Mouse (Mus musculus): ENCODE measurements around the gene Slc35b3.
A peak's percentile ranks its signal among the peaks of the same experiment; 100 is the strongest.

The Slc35b3 gene

DNA sequence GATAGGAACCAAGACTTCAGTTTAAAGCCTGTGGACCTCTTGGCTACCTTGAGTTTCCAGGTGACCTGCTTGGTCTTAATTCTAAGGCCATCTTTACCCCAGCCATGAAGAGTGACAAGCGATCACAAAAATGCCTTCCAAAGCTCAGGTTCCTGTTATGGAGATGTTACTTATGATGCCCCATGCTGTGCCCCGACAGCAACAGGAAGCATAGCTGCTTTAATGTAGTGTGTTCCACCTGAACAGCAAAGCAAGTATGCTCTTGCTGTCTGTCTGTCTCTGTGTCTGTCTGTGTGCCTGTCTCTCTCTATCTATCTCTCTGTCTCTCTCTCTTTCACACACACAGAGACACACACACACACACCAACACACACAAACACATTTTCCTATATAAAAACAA, 22.2 kb downstream of the Slc35b3 start:
- DNase-seq (ENCODE audit: low read depth, low spot score) = no peak

- DNase-seq (ENCODE audit: low read depth, low spot score) = peak; percentile 50
Measured at GRCm38 (mm10) chr13:38936860-38937471, 23.7 kb downstream of the Slc35b3 start.

GRCm38 (mm10) chr13:38935856-38936446, 24.7 kb downstream of the Slc35b3 start:
- DNase-seq (ENCODE audit: low read depth, low spot score) = no peak

DNA sequence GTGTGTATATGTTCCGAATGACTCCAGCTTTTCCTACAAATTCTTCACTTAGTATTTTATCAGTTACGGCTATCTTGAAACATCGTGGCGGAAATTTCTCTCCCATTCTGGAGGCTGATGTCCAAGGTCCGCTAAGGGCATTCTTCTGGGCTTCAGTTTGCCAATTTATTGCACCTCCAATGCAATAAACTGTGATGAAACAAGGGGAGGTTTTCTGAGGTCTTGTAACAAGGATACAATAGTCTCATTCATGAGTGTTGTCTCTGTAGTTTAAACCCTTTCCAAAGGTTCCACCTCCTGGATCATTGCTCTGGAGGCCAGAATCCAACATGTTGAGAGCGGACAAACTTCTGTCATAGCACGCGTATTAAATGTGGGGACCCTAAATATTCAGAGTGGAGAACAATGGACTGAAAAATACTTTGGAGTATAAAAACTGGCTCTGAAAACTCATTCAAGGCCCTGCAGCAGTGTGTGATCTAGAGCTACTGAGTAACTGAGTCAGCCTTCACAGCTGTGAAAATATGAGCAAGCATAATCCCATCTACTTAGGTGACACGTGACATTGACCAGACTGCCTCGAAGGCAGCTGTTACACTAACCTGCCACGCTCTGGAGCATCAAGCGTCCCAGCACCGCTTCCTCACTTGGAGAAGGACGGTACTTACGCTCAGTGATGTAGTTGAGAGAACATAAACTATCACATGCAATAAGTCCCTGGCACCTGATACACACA, 30.7 kb downstream of the Slc35b3 start:
- no peak for DNase-seq (ENCODE audit: low read depth, low spot score)

GRCm38 (mm10) chr13:38922676-38923075, 38.0 kb downstream of the Slc35b3 start:
- no peak for DNase-seq (ENCODE audit: low read depth, low spot score)

DNA sequence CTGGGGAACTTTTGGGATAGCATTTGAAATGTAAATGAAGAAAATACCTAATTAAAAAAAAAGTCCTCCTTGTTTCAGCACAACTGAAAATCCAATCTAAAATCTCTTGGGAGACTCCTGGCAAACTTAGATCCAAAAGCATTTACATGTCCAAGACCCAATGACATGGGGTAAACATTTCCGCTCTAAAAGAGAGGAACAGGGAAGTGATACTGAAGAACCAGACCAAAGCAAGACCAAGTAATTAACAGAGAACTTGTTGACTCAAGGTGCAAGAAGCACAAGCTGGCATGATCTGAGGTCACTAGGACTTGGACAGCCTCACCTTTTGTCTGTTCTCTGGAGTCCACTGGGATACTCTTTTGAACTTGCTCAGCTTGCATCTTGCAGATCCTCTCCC, 39.4 kb downstream of the Slc35b3 start:
- no peak for DNase-seq (ENCODE audit: low read depth, low spot score)

DNA sequence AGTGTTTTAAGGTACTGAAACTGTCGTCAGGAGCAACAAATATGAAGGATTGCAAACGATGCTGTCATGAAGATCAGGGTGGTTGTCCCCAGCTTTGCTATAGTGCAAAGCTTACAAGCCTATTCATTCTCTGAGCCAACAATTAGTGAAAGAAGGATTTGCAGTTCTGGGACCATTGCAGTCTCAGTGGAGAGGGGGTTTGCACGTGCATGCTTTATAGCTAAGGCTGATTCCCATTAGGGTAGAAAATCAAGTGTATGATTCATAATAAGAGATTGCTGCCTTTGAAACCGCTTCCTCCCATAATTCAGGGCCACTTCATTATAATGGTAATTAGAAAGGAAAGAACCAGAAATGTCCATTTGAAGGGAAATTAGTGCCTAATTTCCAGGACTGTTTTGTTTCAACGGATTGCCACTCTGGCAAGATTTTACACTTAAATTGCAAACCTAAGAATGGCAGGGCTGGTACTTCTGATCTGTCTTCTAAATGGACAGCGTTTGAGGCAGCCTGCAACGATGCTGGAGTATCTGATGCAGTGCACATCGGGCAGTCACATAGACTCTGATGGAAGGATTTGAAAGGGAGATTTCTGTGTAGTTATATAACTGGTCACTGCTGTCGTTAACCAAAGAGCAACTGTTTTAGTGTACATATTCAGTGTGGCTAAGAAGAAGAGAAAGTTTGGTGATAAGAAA, 42.3 kb downstream of the Slc35b3 start:
- no peak for DNase-seq (ENCODE audit: low read depth, low spot score)

DNA sequence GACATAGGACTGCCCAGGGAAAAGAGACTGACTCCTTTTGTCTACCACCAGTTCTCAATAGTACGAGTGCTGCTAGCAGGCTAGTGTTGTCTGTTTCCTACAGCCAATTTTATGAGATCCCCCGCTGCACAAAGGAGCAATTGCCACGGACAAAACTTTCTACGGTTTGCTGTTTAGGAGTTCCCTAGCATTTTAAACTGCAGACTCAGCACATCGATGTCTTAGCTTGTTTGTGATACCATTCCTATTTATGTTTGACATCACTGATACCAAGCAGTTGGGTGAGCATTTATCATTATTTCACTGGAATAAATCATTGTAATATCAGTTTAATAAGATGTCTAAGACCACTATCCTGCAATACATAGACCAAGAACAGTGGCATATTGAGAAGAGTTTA, 43.1 kb downstream of the Slc35b3 start:
- DNase-seq (ENCODE audit: low read depth, low spot score) = no peak

- DNase-seq (ENCODE audit: low read depth, low spot score) = no peak
Measured at GRCm38 (mm10) chr13:38914771-38915170, 45.9 kb downstream of the Slc35b3 start.

DNA sequence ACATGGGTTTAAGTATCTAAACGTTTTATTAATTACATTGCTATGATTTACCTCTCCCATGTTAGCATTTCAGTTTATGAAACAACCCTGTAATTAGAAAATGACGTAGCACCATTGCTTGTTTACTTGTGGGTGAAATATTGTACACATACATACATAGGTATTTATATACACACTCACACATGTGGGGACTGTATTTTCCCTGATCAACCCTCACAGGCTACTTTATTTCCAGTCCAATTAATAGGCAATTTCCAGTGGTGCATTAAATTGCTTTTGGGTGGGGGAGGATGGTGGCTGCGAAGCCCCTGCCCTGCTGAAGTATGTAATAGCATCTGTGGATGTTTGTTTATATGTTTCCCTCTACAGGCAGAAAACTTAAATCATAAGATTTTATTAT, 68.3 kb downstream of the Slc35b3 start:
- DNase-seq (ENCODE audit: low read depth, low spot score) = no peak
